Mouse (Mus musculus): ENCODE measurements around the gene Atg4d. TPM values are rescaled to one million over a fixed set of nuclear protein-coding genes. Genes with fewer than 3 reads are reported as not detected.
"Not testable (repeated sequence)": the region's sequence is repeated elsewhere in the genome, so short reads cannot be mapped to it uniquely, and the experiment has no call there.

Atg4d gene
- polyA plus RNA-seq, 1 experiment = 33.7 TPM

- peaks cover 31% of the 10 kb centered on the region for H3K79me3 ChIP-seq (ENCODE audit: low read depth)
- TF ChIP-seq CTCF (IDR thresholded peaks at IDR 0.05; ENCODE audit: control insufficient read depth, insufficient read depth, insufficient read length) (no peak), MYOD1 (IDR thresholded peaks at IDR 0.05; ENCODE audit: control insufficient read depth, insufficient read length, low read depth) (no peak), MYOG (IDR thresholded peaks at IDR 0.05; ENCODE audit: control insufficient read depth, extremely low read depth, insufficient read length) (no peak)
- H3K36me3 ChIP-seq (ENCODE audit: control insufficient read depth, insufficient read depth) = peaks cover 14% of the 10 kb centered on the region
- H3ac ChIP-seq (ENCODE audit: control insufficient read depth, insufficient read length, low read depth) = no peak overlapping the region
- H3K79me2 ChIP-seq (ENCODE audit: control insufficient read depth, insufficient read depth) = peaks cover 50% of the 10 kb centered on the region
- no peaks in the 10 kb centered on the region for H3K27me3 ChIP-seq (ENCODE audit: control insufficient read depth, insufficient read depth, insufficient read length)
- no peak overlapping the region for H3K4me3 ChIP-seq (ENCODE audit: insufficient read depth, poor library complexity, severe bottlenecking)
Measured at GRCm38 (mm10) chr9:21288404-21289336, 23.6 kb downstream of the Atg4d start.

GRCm38 (mm10) chr9:21289337-21289671 lies 24.2 kb downstream of the Atg4d start:
- TF ChIP-seq FOSL1 (IDR thresholded peaks at IDR 0.05; ENCODE audit: insufficient read depth, low read length, poor library complexity, severe bottlenecking) (no peak), MAX (IDR thresholded peaks at IDR 0.05) (no peak), CTCF (IDR thresholded peaks at IDR 0.05; ENCODE audit: control insufficient read depth, insufficient read depth, insufficient read length) (no peak), MYOD1 (IDR thresholded peaks at IDR 0.05; ENCODE audit: control insufficient read depth, insufficient read length, low read depth) (no peak), USF1 (IDR thresholded peaks at IDR 0.05; ENCODE audit: low read depth) (no peak), MYOG (IDR thresholded peaks at IDR 0.05; ENCODE audit: control insufficient read depth, extremely low read depth, insufficient read length) (no peak)
- no peak overlapping the region for H3ac ChIP-seq (ENCODE audit: control insufficient read depth, insufficient read length, low read depth)
- peaks cover 50% of the 10 kb centered on the region for H3K79me2 ChIP-seq (ENCODE audit: control insufficient read depth, insufficient read depth)
- no peaks in the 10 kb centered on the region for H3K27me3 ChIP-seq (ENCODE audit: control insufficient read depth, insufficient read depth, insufficient read length)
- no peak overlapping the region for H3K4me3 ChIP-seq (ENCODE audit: insufficient read depth, poor library complexity, severe bottlenecking)
- peaks cover 8% of the 10 kb centered on the region for H3K36me3 ChIP-seq (ENCODE audit: control insufficient read depth, insufficient read depth)
- H3K79me3 ChIP-seq (ENCODE audit: low read depth) = peaks cover 31% of the 10 kb centered on the region

GRCm38 (mm10) chr9:21290589-21290988 lies 25.5 kb downstream of the Atg4d start:
- Histone ChIP-seq H3K4me3 (ENCODE audit: insufficient read depth, poor library complexity, severe bottlenecking) (peak overlapping the region; percentile 60), H3K79me2 (ENCODE audit: control insufficient read depth, insufficient read depth) (peaks cover 42% of the 10 kb centered on the region), H3K27me3 (ENCODE audit: control insufficient read depth, insufficient read depth, insufficient read length) (no peaks in the 10 kb centered on the region), H3K36me3 (ENCODE audit: control insufficient read depth, insufficient read depth) (no peaks in the 10 kb centered on the region), H3K79me3 (ENCODE audit: low read depth) (peaks cover 31% of the 10 kb centered on the region), H3ac (ENCODE audit: control insufficient read depth, insufficient read length, low read depth) (peak overlapping the region; percentile 86)
- TF ChIP-seq FOSL1 (IDR thresholded peaks at IDR 0.05; ENCODE audit: insufficient read depth, low read length, poor library complexity, severe bottlenecking) = no peak

GRCm38 (mm10) chr9:21291022-21291787 lies 26.1 kb downstream of the Atg4d start, which contains the start of gene Cdkn2d:
Cdkn2d (minus strand) TSS chr9:21291407.
- Histone ChIP-seq H3K79me3 (ENCODE audit: low read depth) (peaks cover 27% of the 10 kb centered on the region), H3K27me3 (ENCODE audit: control insufficient read depth, insufficient read depth, insufficient read length) (no peaks in the 10 kb centered on the region), H3ac (ENCODE audit: control insufficient read depth, insufficient read length, low read depth) (peak within 1 kb of the TSS; percentile 86), H3K4me3 (ENCODE audit: insufficient read depth, poor library complexity, severe bottlenecking) (peak within 1 kb of the TSS; percentile 60), H3K79me2 (ENCODE audit: control insufficient read depth, insufficient read depth) (peaks cover 36% of the 10 kb centered on the region), H3K36me3 (ENCODE audit: control insufficient read depth, insufficient read depth) (no peaks in the 10 kb centered on the region)
- no peak for TF ChIP-seq CEBPB (IDR thresholded peaks at IDR 0.05; ENCODE audit: low read depth)
- TF ChIP-seq USF1 (IDR thresholded peaks at IDR 0.05; ENCODE audit: low read depth) = no peak
- no peak for TF ChIP-seq MYOD1 (IDR thresholded peaks at IDR 0.05; ENCODE audit: control insufficient read depth, insufficient read length, low read depth)
- no peak for TF ChIP-seq CTCF (IDR thresholded peaks at IDR 0.05; ENCODE audit: control insufficient read depth, insufficient read depth, insufficient read length)
- TF ChIP-seq MYOG (IDR thresholded peaks at IDR 0.05; ENCODE audit: control insufficient read depth, extremely low read depth, insufficient read length) = no peak
- no peak for TF ChIP-seq MAX (IDR thresholded peaks at IDR 0.05)
- no peak for TF ChIP-seq FOSL1 (IDR thresholded peaks at IDR 0.05; ENCODE audit: insufficient read depth, low read length, poor library complexity, severe bottlenecking)

GRCm38 (mm10) chr9:21291868-21292267 lies 26.8 kb downstream of the Atg4d start:
- H3K79me3 ChIP-seq (ENCODE audit: low read depth) = peaks cover 21% of the 10 kb centered on the region
- peak overlapping the region; percentile 26 for H3K4me3 ChIP-seq (ENCODE audit: insufficient read depth, poor library complexity, severe bottlenecking)
- not testable (repeated sequence) for H3ac ChIP-seq (ENCODE audit: control insufficient read depth, insufficient read length, low read depth); H3K36me3 ChIP-seq (ENCODE audit: control insufficient read depth, insufficient read depth); H3K27me3 ChIP-seq (ENCODE audit: control insufficient read depth, insufficient read depth, insufficient read length)
- peaks cover 29% of the 10 kb centered on the region for H3K79me2 ChIP-seq (ENCODE audit: control insufficient read depth, insufficient read depth)

GRCm38 (mm10) chr9:21292271-21292670 lies 27.2 kb downstream of the Atg4d start:
- Histone ChIP-seq H3K79me3 (ENCODE audit: low read depth) (peaks cover 17% of the 10 kb centered on the region), H3ac (ENCODE audit: control insufficient read depth, insufficient read length, low read depth) (no peak overlapping the region), H3K36me3 (ENCODE audit: control insufficient read depth, insufficient read depth) (no peaks in the 10 kb centered on the region), H3K79me2 (ENCODE audit: control insufficient read depth, insufficient read depth) (peaks cover 25% of the 10 kb centered on the region), H3K27me3 (ENCODE audit: control insufficient read depth, insufficient read depth, insufficient read length) (no peaks in the 10 kb centered on the region), H3K4me3 (ENCODE audit: insufficient read depth, poor library complexity, severe bottlenecking) (no peak overlapping the region)
- TF ChIP-seq FOSL1 (IDR thresholded peaks at IDR 0.05; ENCODE audit: insufficient read depth, low read length, poor library complexity, severe bottlenecking) (no peak), MYOG (IDR thresholded peaks at IDR 0.05; ENCODE audit: control insufficient read depth, extremely low read depth, insufficient read length) (no peak)

Data from C2C12 (cell line).